Mouse (Mus musculus): ENCODE data around the gene Gm49342.
"Not testable (repeated sequence)": the region's sequence is repeated elsewhere in the genome, so short reads cannot be mapped to it uniquely, and the experiment has no call there.

Gene Gm49342

GRCm38 (mm10) chr14:50943932-50944667 is at the start of gene Gm49342:
Gene Gm49342 (plus strand): TSS chr14:50944517.
- peak; percentile 96 for DNase-seq (ENCODE audit: extremely low spot score, low spot score)

- no peak for DNase-seq (ENCODE audit: extremely low spot score, low spot score)
Measured at GRCm38 (mm10) chr14:50895407-50895806, 48.9 kb upstream of the Gm49342 start.

- DNase-seq (ENCODE audit: extremely low spot score, low spot score), result peak; percentile 40
Measured at GRCm38 (mm10) chr14:50895985-50896746, 48.2 kb upstream of the Gm49342 start.

GRCm38 (mm10) chr14:50896747-50897373 is 47.5 kb upstream of the Gm49342 start:
- DNase-seq (ENCODE audit: extremely low spot score, low spot score), result peak; percentile 32

GRCm38 (mm10) chr14:50897374-50897765 is 46.9 kb upstream of the Gm49342 start, which contains the start of gene Klhl33:
Gene Klhl33 (minus strand): TSS chr14:50897507.
- peak; percentile 15 for DNase-seq (ENCODE audit: extremely low spot score, low spot score)

- not testable (repeated sequence) for DNase-seq (ENCODE audit: extremely low spot score, low spot score)
Measured at GRCm38 (mm10) chr14:50897992-50898391, 46.3 kb upstream of the Gm49342 start.

GRCm38 (mm10) chr14:50903973-50904827 is 40.1 kb upstream of the Gm49342 start:
- peak; percentile 60 for DNase-seq (ENCODE audit: extremely low spot score, low spot score)

- DNase-seq (ENCODE audit: extremely low spot score, low spot score), result no peak
Measured at GRCm38 (mm10) chr14:50904828-50905129, 39.5 kb upstream of the Gm49342 start.

- not testable (repeated sequence) for DNase-seq (ENCODE audit: extremely low spot score, low spot score)
Measured at GRCm38 (mm10) chr14:50905327-50905726, 39.0 kb upstream of the Gm49342 start.

- DNase-seq (ENCODE audit: extremely low spot score, low spot score), result no peak
Measured at GRCm38 (mm10) chr14:50908126-50908525, 36.2 kb upstream of the Gm49342 start.

- no peak for DNase-seq (ENCODE audit: extremely low spot score, low spot score)
Measured at GRCm38 (mm10) chr14:50911356-50911755, 33.0 kb upstream of the Gm49342 start.

- DNase-seq (ENCODE audit: extremely low spot score, low spot score), result not testable (repeated sequence)
Measured at GRCm38 (mm10) chr14:50923437-50923836, 20.9 kb upstream of the Gm49342 start.

GRCm38 (mm10) chr14:50924281-50925064 is 19.8 kb upstream of the Gm49342 start, which contains the start of the genes Osgep and Apex1:
Gene Osgep (minus strand): TSS chr14:50924893.
Gene Apex1 (plus strand): TSS chr14:50924968.
- peak; percentile 98 for DNase-seq (ENCODE audit: extremely low spot score, low spot score)

- peak; percentile 44 for DNase-seq (ENCODE audit: extremely low spot score, low spot score)
Measured at GRCm38 (mm10) chr14:50925111-50925920, 19.0 kb upstream of the Gm49342 start.

- no peak for DNase-seq (ENCODE audit: extremely low spot score, low spot score)
Measured at GRCm38 (mm10) chr14:50927366-50927765, 17.0 kb upstream of the Gm49342 start.

- no peak for DNase-seq (ENCODE audit: extremely low spot score, low spot score)
Measured at GRCm38 (mm10) chr14:50929951-50930350, 14.4 kb upstream of the Gm49342 start.

- no peak for DNase-seq (ENCODE audit: extremely low spot score, low spot score)
Measured at GRCm38 (mm10) chr14:50930377-50930753, 14.0 kb upstream of the Gm49342 start.

GRCm38 (mm10) chr14:50930754-50931492 is 13.4 kb upstream of the Gm49342 start, which contains the start of the genes Pip4p1 and Pnp:
Gene Pip4p1 (minus strand): TSS chr14:50930856.
Gene Pnp (plus strand): TSS chr14:50931082.
- peak; percentile 97 for DNase-seq (ENCODE audit: extremely low spot score, low spot score)

Measured in neural tube, embryonic 10.5 days (tissue).